Mouse (Mus musculus): Measurements from ENCODE around the gene Fbxl17.
A peak's percentile ranks its signal among the peaks of the same experiment; 100 is the strongest.

The Fbxl17 gene

GRCm38 (mm10) chr17:63017605-63018167 lies 482.1 kb downstream of the Fbxl17 start:
- no peak for DNase-seq

DNA sequence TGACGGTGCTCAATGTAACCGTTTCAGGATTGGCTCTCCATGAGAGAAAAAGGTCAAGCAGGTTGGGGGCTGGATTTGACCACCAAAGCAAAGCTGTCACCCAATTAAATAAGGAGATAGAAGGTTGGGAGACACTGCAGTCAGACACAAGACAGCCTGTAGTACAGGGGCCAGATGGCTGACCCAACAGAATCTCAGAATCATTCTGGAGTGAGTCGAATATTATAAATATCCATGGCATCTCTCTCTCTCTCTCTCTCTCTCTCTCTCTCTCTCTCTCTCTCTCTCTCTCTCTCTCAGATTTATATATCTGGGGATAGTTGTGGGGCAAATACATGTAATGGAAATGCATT lies 487.3 kb downstream of the Fbxl17 start:
- DNase-seq: no peak

DNA sequence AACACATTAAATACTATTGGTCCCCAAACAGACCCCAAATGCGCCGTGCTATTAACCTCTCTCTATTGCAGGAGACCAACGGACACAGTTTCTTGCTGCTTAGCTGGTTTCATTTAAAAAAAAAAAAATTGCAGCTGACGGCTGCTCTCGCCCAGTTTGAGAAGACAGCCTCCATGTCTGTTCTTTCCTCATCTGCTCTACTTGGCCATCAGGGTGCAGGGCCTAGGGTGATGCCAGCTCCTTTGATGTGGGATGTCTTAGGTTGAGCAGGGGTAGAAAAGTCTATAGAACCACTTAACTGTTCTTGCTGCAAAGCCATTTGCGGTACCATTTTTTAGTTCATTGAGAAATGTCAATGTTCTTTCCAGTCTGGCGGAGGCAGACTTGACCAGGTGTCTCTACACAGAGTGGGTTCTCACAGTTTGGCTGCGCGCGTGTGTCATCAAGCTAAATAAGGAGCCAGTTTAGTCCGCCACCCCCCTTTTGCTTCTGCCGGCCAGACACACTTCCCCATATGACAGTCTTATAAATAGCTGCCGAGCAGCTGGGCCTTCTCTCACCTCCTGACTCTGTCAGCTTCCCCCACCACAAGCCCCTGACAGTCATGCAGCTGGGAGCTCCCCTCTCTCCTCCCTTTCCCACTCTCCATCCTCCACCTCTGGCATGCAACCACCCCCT lies 487.8 kb downstream of the Fbxl17 start:
- peak; percentile 38 to 79 for DNase-seq

GRCm38 (mm10) chr17:63010830-63011229 lies 489.0 kb downstream of the Fbxl17 start:
- no peak for DNase-seq

GRCm38 (mm10) chr17:63008788-63009187 lies 491.0 kb downstream of the Fbxl17 start:
- DNase-seq: no peak

DNA sequence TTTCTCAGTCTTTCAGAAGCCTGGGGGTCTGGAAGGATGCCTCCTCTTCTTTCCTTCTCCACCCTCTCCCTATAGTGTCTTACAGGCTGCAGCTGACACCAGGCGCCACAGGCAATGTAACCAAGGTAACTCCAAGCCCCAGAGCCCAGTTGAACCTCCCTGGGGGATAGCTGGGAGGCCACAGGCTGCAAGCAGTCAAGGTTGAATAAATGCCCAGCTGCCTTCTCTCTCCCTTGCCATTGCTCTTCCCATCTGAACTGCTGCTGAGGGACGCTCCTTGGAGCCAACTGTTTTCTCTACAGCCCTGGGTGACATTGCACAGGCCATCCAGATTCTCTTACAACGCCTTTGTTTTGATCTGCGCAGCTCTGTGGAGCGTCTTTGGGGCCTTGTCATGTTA lies 491.5 kb downstream of the Fbxl17 start:
- no peak for DNase-seq

GRCm38 (mm10) chr17:63007876-63008275 lies 491.9 kb downstream of the Fbxl17 start:
- no peak for DNase-seq

Measured in lung, postnatal 4 days (tissue).